Mouse (Mus musculus): ENCODE results near the gene Sgsm3.

The Sgsm3 gene

GRCm38 (mm10) chr15:80975666-80976065 is 1.9 kb upstream of the Sgsm3 start:
- intact Hi-C loops (cut with DNase I), result no loop called here

- intact Hi-C loops (cut with DNase I), result no loop called here
These were observed 2.0 kb downstream of the Sgsm3 start for GRCm38 (mm10) chr15:80979611-80980010.

- intact Hi-C loops (cut with DNase I), result no loop called here
These were observed 3.6 kb downstream of the Sgsm3 start for GRCm38 (mm10) chr15:80981176-80981575.

GRCm38 (mm10) chr15:80983264-80983663 is 5.7 kb downstream of the Sgsm3 start:
- intact Hi-C loops (cut with DNase I), result no loop called here

GRCm38 (mm10) chr15:80988331-80988730 is 10.8 kb downstream of the Sgsm3 start:
- intact Hi-C loops (cut with DNase I), result no loop called here

GRCm38 (mm10) chr15:80989712-80990111 is 12.1 kb downstream of the Sgsm3 start:
- intact Hi-C loops (cut with DNase I), result no loop called here

GRCm38 (mm10) chr15:80994959-80995358 is 17.4 kb downstream of the Sgsm3 start:
- intact Hi-C loops (cut with DNase I), result no loop called here

- intact Hi-C loops (cut with DNase I), result no loop called here
These were observed 18.7 kb downstream of the Sgsm3 start for GRCm38 (mm10) chr15:80996090-80996835.

GRCm38 (mm10) chr15:80997077-80997476 is 19.5 kb downstream of the Sgsm3 start:
- intact Hi-C loops (cut with DNase I), result no loop called here

- intact Hi-C loops (cut with DNase I), result no loop called here
These were observed 23.0 kb downstream of the Sgsm3 start for GRCm38 (mm10) chr15:81000419-81001138.

GRCm38 (mm10) chr15:81006127-81006735 is 28.7 kb downstream of the Sgsm3 start:
- intact Hi-C loops (cut with DNase I), result no loop called here

- intact Hi-C loops (cut with DNase I), result no loop called here
These were observed 29.8 kb downstream of the Sgsm3 start for GRCm38 (mm10) chr15:81007339-81007738.

- intact Hi-C loops (cut with DNase I), result no loop called here
These were observed 30.3 kb downstream of the Sgsm3 start for GRCm38 (mm10) chr15:81007905-81008304.

- intact Hi-C loops (cut with DNase I), result no loop called here
These were observed 31.1 kb downstream of the Sgsm3 start for GRCm38 (mm10) chr15:81008689-81009123.

- intact Hi-C loops (cut with DNase I), result no loop called here
These were observed 32.5 kb downstream of the Sgsm3 start for GRCm38 (mm10) chr15:81010114-81010513.

- intact Hi-C loops (cut with DNase I), result no loop called here
These were observed 34.0 kb downstream of the Sgsm3 start for GRCm38 (mm10) chr15:81011523-81011922.

GRCm38 (mm10) chr15:81012359-81012758 is 34.8 kb downstream of the Sgsm3 start:
- intact Hi-C loops (cut with DNase I), result no loop called here

- intact Hi-C loops (cut with DNase I), result no loop called here
These were observed 35.6 kb downstream of the Sgsm3 start for GRCm38 (mm10) chr15:81013186-81013585.

GRCm38 (mm10) chr15:81015068-81015744 is 37.6 kb downstream of the Sgsm3 start:
- intact Hi-C loops (cut with DNase I), result no loop called here

GRCm38 (mm10) chr15:81016488-81016887 is 38.9 kb downstream of the Sgsm3 start:
- intact Hi-C loops (cut with DNase I), result no loop called here

- intact Hi-C loops (cut with DNase I), result no loop called here
These were observed 39.7 kb downstream of the Sgsm3 start for GRCm38 (mm10) chr15:81017308-81017707.

- intact Hi-C loops (cut with DNase I), result no loop called here
These were observed 43.8 kb downstream of the Sgsm3 start for GRCm38 (mm10) chr15:81021377-81021776.
